Mouse (Mus musculus): ENCODE data around the gene Hectd4. TPM values are rescaled to one million over a fixed set of nuclear protein-coding genes. Genes with fewer than 3 reads are reported as not detected.
A peak's percentile ranks its signal among the peaks of the same experiment; 100 is the strongest.

The Hectd4 gene
- polyA plus RNA-seq (2014; fragmentation: Nextera tagmentation; extraction: Ambion mirVana): 6.5 and 6.6 TPM in 2 replicates

DNA sequence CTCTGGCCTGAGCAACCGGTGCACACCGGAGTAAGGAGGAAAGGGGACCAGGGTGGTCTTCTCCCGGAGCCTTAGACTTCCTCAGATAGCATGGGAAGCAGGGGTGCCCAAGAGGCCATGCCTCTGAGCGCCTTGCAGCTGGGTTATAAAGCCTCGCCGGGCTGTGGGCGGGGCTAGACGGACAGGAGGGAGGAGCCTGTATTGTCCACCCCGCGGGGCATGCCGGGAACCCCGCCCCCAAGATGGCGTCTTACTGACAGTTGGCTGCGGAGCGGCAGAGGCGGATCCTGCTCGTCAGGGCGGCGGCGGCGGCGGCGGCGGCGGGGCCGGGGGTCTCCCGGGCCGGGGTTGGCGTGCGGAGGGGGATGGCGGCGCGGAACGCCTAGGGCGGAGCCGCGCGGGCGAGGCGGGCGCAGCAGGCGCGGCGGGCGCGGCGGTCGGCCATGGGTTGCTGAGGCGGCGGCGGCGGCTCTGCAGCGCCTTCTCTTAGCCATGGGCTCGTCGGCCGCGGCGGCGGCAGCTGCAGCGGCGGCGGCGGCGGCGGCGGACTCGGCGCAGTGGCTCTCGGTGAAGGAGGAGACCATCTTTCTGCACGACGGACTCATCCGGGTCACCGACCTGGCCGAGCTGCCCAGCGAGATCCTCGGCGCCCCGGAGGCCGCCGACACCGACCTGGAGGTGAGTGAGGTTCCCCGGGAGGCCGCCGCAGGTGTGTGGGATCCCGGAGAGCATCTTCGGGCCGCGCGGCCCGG is at the start of gene Hectd4:
Gene Hectd4, plus strand, starts transcription at position 240 of the 752 bp plus-strand sequence.
- peak within 1 kb of the TSS; percentile 91 for H3K4me3 ChIP-seq (ENCODE audit: low read depth, low read length)
- H3K27me3 ChIP-seq (ENCODE audit: control insufficient read depth, insufficient read depth, low read length): no peaks in the 10 kb centered on the region
- under 1% methylated on average over 55 of the region's 90 CpGs for WGBS
- H3K4me2 ChIP-seq (ENCODE audit: low read depth, severe bottlenecking): peak within 1 kb of the TSS; percentile 82
- H3K9me3 ChIP-seq (ENCODE audit: control insufficient read depth, low read length): no peaks in the 10 kb centered on the region
- peaks cover 5% of the 10 kb centered on the region; the same call in 1 of the 2 replicates for H3K4me1 ChIP-seq (ENCODE audit: control insufficient read depth, insufficient read depth, low read length)
- H3K27ac ChIP-seq (replicated peaks; ENCODE audit: low read depth, low read length): peak within 1 kb of the TSS; percentile 51; the same call in 1 of the 2 replicates
- H3K9ac ChIP-seq (ENCODE audit: low read length): peak within 1 kb of the TSS; percentile 87
- H3K36me3 ChIP-seq (ENCODE audit: control insufficient read depth, insufficient read depth, low read length): no peaks in the 10 kb centered on the region
- ATAC-seq (ENCODE audit: insufficient number of reproducible peaks, low FRiP score, low TSS enrichment, low read depth) (peak; percentile 89), DNase-seq (ENCODE audit: low spot score) (peak; percentile 100)

- Histone ChIP-seq H3K27ac (replicated peaks; ENCODE audit: low read depth, low read length) (no peak overlapping the region), H3K36me3 (ENCODE audit: control insufficient read depth, insufficient read depth, low read length) (peaks cover 6% of the 10 kb centered on the region; the same call in 1 of the 2 replicates), H3K9me3 (ENCODE audit: control insufficient read depth, low read length) (no peaks in the 10 kb centered on the region), H3K27me3 (ENCODE audit: control insufficient read depth, insufficient read depth, low read length) (no peaks in the 10 kb centered on the region), H3K4me1 (ENCODE audit: control insufficient read depth, insufficient read depth, low read length) (no peaks in the 10 kb centered on the region), H3K4me3 (ENCODE audit: low read depth, low read length) (no peak overlapping the region), H3K4me2 (ENCODE audit: low read depth, severe bottlenecking) (no peak overlapping the region), H3K9ac (ENCODE audit: low read length) (no peak overlapping the region)
- DNase-seq (ENCODE audit: low spot score) (no peak), ATAC-seq (ENCODE audit: insufficient number of reproducible peaks, low FRiP score, low TSS enrichment, low read depth) (no peak)
- WGBS: 95% methylated on average over 4 of the region's 4 CpGs
Observed at GRCm38 (mm10) chr5:121172835-121173234, 47.2 kb upstream of the Hectd4 start.

DNA sequence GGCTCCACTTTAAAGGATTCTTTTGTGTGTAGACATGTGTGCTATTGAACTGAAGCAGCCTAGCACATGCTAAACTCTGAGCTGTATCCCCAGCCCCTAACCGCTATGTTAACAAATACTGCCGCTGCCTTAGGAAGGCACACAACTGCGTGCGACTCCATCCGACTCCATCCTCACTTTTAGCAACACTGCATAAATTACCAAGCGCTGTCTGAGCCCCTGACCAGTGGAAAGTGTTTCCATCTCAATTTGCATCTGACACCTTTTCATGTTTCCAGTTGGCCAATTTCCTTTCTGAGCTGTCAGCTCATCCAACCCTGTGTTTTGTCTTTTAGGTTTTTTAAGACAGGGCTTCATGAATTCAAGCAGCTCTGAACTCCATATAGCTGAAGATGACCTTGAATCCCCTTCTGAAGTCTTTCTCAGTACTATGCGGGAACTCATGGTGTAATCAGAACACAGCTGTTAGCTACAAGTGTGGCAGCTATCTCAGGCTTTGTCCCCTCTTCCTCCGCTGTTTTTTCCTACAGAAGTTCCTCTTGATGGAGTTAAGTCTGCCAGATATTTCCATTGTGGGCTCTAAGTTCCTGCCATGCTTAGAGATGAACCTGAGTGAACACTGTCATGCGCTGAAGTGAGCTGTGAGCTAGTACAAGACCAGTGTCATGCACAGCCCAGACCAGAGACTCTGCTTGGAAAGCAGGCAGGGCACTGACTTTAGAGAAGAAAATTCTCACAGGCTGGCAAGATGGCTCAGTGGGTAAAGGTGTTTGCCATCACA is 40.8 kb upstream of the Hectd4 start:
- no peaks in the 10 kb centered on the region for H3K27me3 ChIP-seq (ENCODE audit: control insufficient read depth, insufficient read depth, low read length)
- 69% methylated on average over 9 of the region's 9 CpGs for WGBS
- H3K9me3 ChIP-seq (ENCODE audit: control insufficient read depth, low read length): no peaks in the 10 kb centered on the region
- ATAC-seq (ENCODE audit: insufficient number of reproducible peaks, low FRiP score, low TSS enrichment, low read depth) (no peak), DNase-seq (ENCODE audit: low spot score) (no peak)
- H3K4me2 ChIP-seq (ENCODE audit: low read depth, severe bottlenecking): no peak overlapping the region
- H3K4me3 ChIP-seq (ENCODE audit: low read depth, low read length): no peak overlapping the region
- no peak overlapping the region for H3K9ac ChIP-seq (ENCODE audit: low read length)
- no peaks in the 10 kb centered on the region for H3K4me1 ChIP-seq (ENCODE audit: control insufficient read depth, insufficient read depth, low read length)
- no peak overlapping the region for H3K27ac ChIP-seq (replicated peaks; ENCODE audit: low read depth, low read length)
- H3K36me3 ChIP-seq (ENCODE audit: control insufficient read depth, insufficient read depth, low read length): peaks cover 2% of the 10 kb centered on the region; the same call in 1 of the 2 replicates

- no peak overlapping the region for H3K27ac ChIP-seq (replicated peaks; ENCODE audit: low read depth, low read length)
Observed at GRCm38 (mm10) chr5:121183269-121183668, 36.8 kb upstream of the Hectd4 start.

DNA sequence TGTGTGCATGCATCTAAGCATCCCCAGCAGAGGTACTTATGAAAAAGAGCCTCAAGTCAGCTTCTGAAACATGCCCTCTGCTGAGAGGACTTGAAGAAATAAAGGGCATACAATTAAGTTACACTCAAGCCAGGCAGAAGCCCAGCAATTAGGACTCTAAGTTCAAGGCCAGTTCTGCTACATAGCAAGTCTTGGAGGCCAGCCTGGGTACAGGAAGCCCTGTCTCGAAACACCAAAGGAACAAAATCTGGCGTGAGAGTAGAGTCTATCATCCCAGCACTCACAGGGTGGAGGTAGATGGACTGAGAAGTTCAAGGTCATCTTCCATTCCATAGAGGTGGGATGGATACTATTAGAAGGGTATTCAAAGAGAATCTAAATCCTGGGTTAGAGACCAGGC is 35.6 kb upstream of the Hectd4 start:
- peaks cover 5% of the 10 kb centered on the region; the same call in 1 of the 2 replicates for H3K4me1 ChIP-seq (ENCODE audit: control insufficient read depth, insufficient read depth, low read length)
- 61% methylated on average over 2 of the region's 2 CpGs for WGBS

More at GRCm38 (mm10) chr5:121183269-121183668, 36.8 kb upstream of the Hectd4 start:
- no peak for ATAC-seq (ENCODE audit: insufficient number of reproducible peaks, low FRiP score, low TSS enrichment, low read depth)
- Histone ChIP-seq H3K4me2 (ENCODE audit: low read depth, severe bottlenecking) (no peak overlapping the region), H3K9ac (ENCODE audit: low read length) (no peak overlapping the region), H3K4me3 (ENCODE audit: low read depth, low read length) (no peak overlapping the region), H3K36me3 (ENCODE audit: control insufficient read depth, insufficient read depth, low read length) (no peaks in the 10 kb centered on the region; the same call in 1 of the 2 replicates), H3K27me3 (ENCODE audit: control insufficient read depth, insufficient read depth, low read length) (no peaks in the 10 kb centered on the region), H3K9me3 (ENCODE audit: control insufficient read depth, low read length) (no peaks in the 10 kb centered on the region), H3K4me1 (ENCODE audit: control insufficient read depth, insufficient read depth, low read length) (peaks cover 3% of the 10 kb centered on the region; the same call in 1 of the 2 replicates)
- 57% methylated on average over 9 of the region's 9 CpGs for WGBS
- no peak for DNase-seq (ENCODE audit: low spot score)

GRCm38 (mm10) chr5:121184945-121185551 is 35.0 kb upstream of the Hectd4 start:
- H3K27ac ChIP-seq (replicated peaks; ENCODE audit: low read depth, low read length): no peak overlapping the region
- ATAC-seq (ENCODE audit: insufficient number of reproducible peaks, low FRiP score, low TSS enrichment, low read depth) (no peak), DNase-seq (ENCODE audit: low spot score) (no peak)
- H3K4me3 ChIP-seq (ENCODE audit: low read depth, low read length): no peak overlapping the region
- H3K27me3 ChIP-seq (ENCODE audit: control insufficient read depth, insufficient read depth, low read length): no peaks in the 10 kb centered on the region
- H3K36me3 ChIP-seq (ENCODE audit: control insufficient read depth, insufficient read depth, low read length): no peaks in the 10 kb centered on the region; the same call in 1 of the 2 replicates
- no peak overlapping the region for H3K9ac ChIP-seq (ENCODE audit: low read length)
- H3K4me1 ChIP-seq (ENCODE audit: control insufficient read depth, insufficient read depth, low read length): peaks cover 5% of the 10 kb centered on the region; the same call in 1 of the 2 replicates
- H3K9me3 ChIP-seq (ENCODE audit: control insufficient read depth, low read length): no peaks in the 10 kb centered on the region
- no peak overlapping the region for H3K4me2 ChIP-seq (ENCODE audit: low read depth, severe bottlenecking)
- WGBS: 10% methylated on average over 11 of the region's 11 CpGs

More for the DNA sequence above, 35.6 kb upstream of the Hectd4 start:
- Histone ChIP-seq H3K4me3 (ENCODE audit: low read depth, low read length) (no peak overlapping the region), H3K36me3 (ENCODE audit: control insufficient read depth, insufficient read depth, low read length) (no peaks in the 10 kb centered on the region; the same call in 1 of the 2 replicates), H3K9ac (ENCODE audit: low read length) (no peak overlapping the region), H3K4me2 (ENCODE audit: low read depth, severe bottlenecking) (no peak overlapping the region), H3K27ac (replicated peaks; ENCODE audit: low read depth, low read length) (no peak overlapping the region), H3K9me3 (ENCODE audit: control insufficient read depth, low read length) (no peaks in the 10 kb centered on the region), H3K27me3 (ENCODE audit: control insufficient read depth, insufficient read depth, low read length) (no peaks in the 10 kb centered on the region)
- ATAC-seq (ENCODE audit: insufficient number of reproducible peaks, low FRiP score, low TSS enrichment, low read depth): no peak
- no peak for DNase-seq (ENCODE audit: low spot score)

GRCm38 (mm10) chr5:121187580-121188001 is 32.4 kb upstream of the Hectd4 start:
- DNase-seq (ENCODE audit: low spot score): no peak
- 88% methylated on average over 8 of the region's 8 CpGs for WGBS
- no peaks in the 10 kb centered on the region for H3K9me3 ChIP-seq (ENCODE audit: control insufficient read depth, low read length)
- no peak overlapping the region for H3K27ac ChIP-seq (replicated peaks; ENCODE audit: low read depth, low read length)
- no peak overlapping the region for H3K4me3 ChIP-seq (ENCODE audit: low read depth, low read length)
- H3K9ac ChIP-seq (ENCODE audit: low read length): no peak overlapping the region
- no peaks in the 10 kb centered on the region for H3K36me3 ChIP-seq (ENCODE audit: control insufficient read depth, insufficient read depth, low read length)
- no peaks in the 10 kb centered on the region for H3K27me3 ChIP-seq (ENCODE audit: control insufficient read depth, insufficient read depth, low read length)
- H3K4me2 ChIP-seq (ENCODE audit: low read depth, severe bottlenecking): no peak overlapping the region
- H3K4me1 ChIP-seq (ENCODE audit: control insufficient read depth, insufficient read depth, low read length): peaks cover 9% of the 10 kb centered on the region; the same call in 1 of the 2 replicates
- no peak for ATAC-seq (ENCODE audit: insufficient number of reproducible peaks, low FRiP score, low TSS enrichment, low read depth)

DNA sequence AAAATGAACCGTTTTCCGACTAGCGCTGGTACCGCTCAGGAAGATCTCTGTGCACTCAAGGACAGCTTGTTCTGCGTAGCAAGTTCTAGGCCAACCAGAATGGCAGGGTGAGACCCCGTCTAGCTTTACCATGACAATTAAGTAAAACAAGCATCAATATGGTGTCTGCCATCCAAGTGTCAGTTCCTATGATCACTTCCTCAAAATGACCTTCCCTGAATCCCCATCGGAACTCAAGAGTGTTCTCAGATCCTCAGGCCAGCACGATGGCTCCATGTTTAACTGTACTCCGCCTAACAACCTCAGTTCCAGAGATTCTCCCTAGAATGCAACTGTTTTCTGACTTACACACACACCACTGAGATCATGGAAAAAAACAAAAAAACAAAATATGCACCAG is 31.8 kb upstream of the Hectd4 start:
- Histone ChIP-seq H3K4me3 (ENCODE audit: low read depth, low read length) (no peak overlapping the region), H3K9me3 (ENCODE audit: control insufficient read depth, low read length) (no peaks in the 10 kb centered on the region), H3K36me3 (ENCODE audit: control insufficient read depth, insufficient read depth, low read length) (no peaks in the 10 kb centered on the region), H3K9ac (ENCODE audit: low read length) (no peak overlapping the region), H3K4me2 (ENCODE audit: low read depth, severe bottlenecking) (no peak overlapping the region), H3K27me3 (ENCODE audit: control insufficient read depth, insufficient read depth, low read length) (no peaks in the 10 kb centered on the region), H3K27ac (replicated peaks; ENCODE audit: low read depth, low read length) (no peak overlapping the region), H3K4me1 (ENCODE audit: control insufficient read depth, insufficient read depth, low read length) (peaks cover 9% of the 10 kb centered on the region; the same call in 1 of the 2 replicates)
- 96% methylated on average over 9 of the region's 9 CpGs for WGBS
- ATAC-seq (ENCODE audit: insufficient number of reproducible peaks, low FRiP score, low TSS enrichment, low read depth) (no peak), DNase-seq (ENCODE audit: low spot score) (no peak)
